Mouse (Mus musculus): Measurements from ENCODE around the gene Acad9. TPM values are rescaled to one million over a fixed set of nuclear protein-coding genes. Genes with fewer than 3 reads are reported as not detected.

The Acad9 gene
- polyA plus RNA-seq, 1 experiment from 2014 or later, result 85.4 TPM

- no peak overlapping the region for H3K4me2 ChIP-seq (replicated peaks; ENCODE audit: low read depth, low read length)
- ATAC-seq (ENCODE audit: low FRiP score, low TSS enrichment), result no peak
- H3K27me3 ChIP-seq (ENCODE audit: control insufficient read depth, insufficient read depth, low read length), result no peaks in the 10 kb centered on the region
- H3K36me3 ChIP-seq (ENCODE audit: control insufficient read depth, insufficient read depth, low read length), result peaks cover 89% of the 10 kb centered on the region
- H3K4me1 ChIP-seq (ENCODE audit: control insufficient read depth, insufficient read depth, low read length), result no peaks in the 10 kb centered on the region
- H3K27ac ChIP-seq (ENCODE audit: low read depth, low read length), result no peak overlapping the region
- no peak overlapping the region for H3K9ac ChIP-seq (ENCODE audit: low read depth, low read length)
- 88% methylated on average over 5 of the region's 5 CpGs for WGBS
- no peaks in the 10 kb centered on the region for H3K9me3 ChIP-seq (ENCODE audit: control insufficient read depth, low read length)
- no peak overlapping the region for H3K4me3 ChIP-seq (ENCODE audit: low read length)
Measured at GRCm38 (mm10) chr3:36079886-36080285, 14.1 kb downstream of the Acad9 start.

- Histone ChIP-seq H3K36me3 (ENCODE audit: control insufficient read depth, insufficient read depth, low read length) (peaks cover 89% of the 10 kb centered on the region), H3K4me3 (ENCODE audit: low read length) (no peak overlapping the region), H3K4me2 (replicated peaks; ENCODE audit: low read depth, low read length) (no peak overlapping the region), H3K27ac (ENCODE audit: low read depth, low read length) (no peak overlapping the region), H3K9me3 (ENCODE audit: control insufficient read depth, low read length) (no peaks in the 10 kb centered on the region), H3K4me1 (ENCODE audit: control insufficient read depth, insufficient read depth, low read length) (no peaks in the 10 kb centered on the region), H3K27me3 (ENCODE audit: control insufficient read depth, insufficient read depth, low read length) (no peaks in the 10 kb centered on the region), H3K9ac (ENCODE audit: low read depth, low read length) (no peak overlapping the region)
- 94% methylated on average over 5 of the region's 5 CpGs for WGBS
- ATAC-seq (ENCODE audit: low FRiP score, low TSS enrichment), result no peak
Measured at GRCm38 (mm10) chr3:36080741-36081140, 15.0 kb downstream of the Acad9 start.

GRCm38 (mm10) chr3:36082843-36083242 lies 17.1 kb downstream of the Acad9 start:
- H3K4me2 ChIP-seq (replicated peaks; ENCODE audit: low read depth, low read length), result no peak overlapping the region
- no peak for ATAC-seq (ENCODE audit: low FRiP score, low TSS enrichment)

GRCm38 (mm10) chr3:36083381-36083780 lies 17.6 kb downstream of the Acad9 start:
- Histone ChIP-seq H3K27ac (ENCODE audit: low read depth, low read length) (no peak overlapping the region), H3K27me3 (ENCODE audit: control insufficient read depth, insufficient read depth, low read length) (no peaks in the 10 kb centered on the region), H3K4me3 (ENCODE audit: low read length) (no peak overlapping the region), H3K9me3 (ENCODE audit: control insufficient read depth, low read length) (no peaks in the 10 kb centered on the region), H3K4me1 (ENCODE audit: control insufficient read depth, insufficient read depth, low read length) (no peaks in the 10 kb centered on the region), H3K9ac (ENCODE audit: low read depth, low read length) (no peak overlapping the region), H3K36me3 (ENCODE audit: control insufficient read depth, insufficient read depth, low read length) (peaks cover 79% of the 10 kb centered on the region), H3K4me2 (replicated peaks; ENCODE audit: low read depth, low read length) (no peak overlapping the region)
- WGBS, result 96% methylated on average over 7 of the region's 7 CpGs
- ATAC-seq (ENCODE audit: low FRiP score, low TSS enrichment), result no peak

More at GRCm38 (mm10) chr3:36082843-36083242, 17.1 kb downstream of the Acad9 start:
- H3K27ac ChIP-seq (ENCODE audit: low read depth, low read length), result no peak overlapping the region
- H3K36me3 ChIP-seq (ENCODE audit: control insufficient read depth, insufficient read depth, low read length), result peaks cover 79% of the 10 kb centered on the region
- H3K27me3 ChIP-seq (ENCODE audit: control insufficient read depth, insufficient read depth, low read length), result no peaks in the 10 kb centered on the region
- no peaks in the 10 kb centered on the region for H3K4me1 ChIP-seq (ENCODE audit: control insufficient read depth, insufficient read depth, low read length)
- H3K4me3 ChIP-seq (ENCODE audit: low read length), result no peak overlapping the region
- no peak overlapping the region for H3K9ac ChIP-seq (ENCODE audit: low read depth, low read length)
- WGBS, result 90% methylated on average over 4 of the region's 4 CpGs
- no peaks in the 10 kb centered on the region for H3K9me3 ChIP-seq (ENCODE audit: control insufficient read depth, low read length)

- Histone ChIP-seq H3K36me3 (ENCODE audit: control insufficient read depth, insufficient read depth, low read length) (peaks cover 79% of the 10 kb centered on the region), H3K27ac (ENCODE audit: low read depth, low read length) (no peak overlapping the region), H3K27me3 (ENCODE audit: control insufficient read depth, insufficient read depth, low read length) (no peaks in the 10 kb centered on the region), H3K9ac (ENCODE audit: low read depth, low read length) (no peak overlapping the region), H3K4me3 (ENCODE audit: low read length) (no peak overlapping the region), H3K4me1 (ENCODE audit: control insufficient read depth, insufficient read depth, low read length) (no peaks in the 10 kb centered on the region), H3K4me2 (replicated peaks; ENCODE audit: low read depth, low read length) (no peak overlapping the region), H3K9me3 (ENCODE audit: control insufficient read depth, low read length) (no peaks in the 10 kb centered on the region)
- WGBS, result 99% methylated on average over 5 of the region's 5 CpGs
- no peak for ATAC-seq (ENCODE audit: low FRiP score, low TSS enrichment)
Measured at GRCm38 (mm10) chr3:36085394-36085793, 19.6 kb downstream of the Acad9 start.

- Histone ChIP-seq H3K9ac (ENCODE audit: low read depth, low read length) (no peak overlapping the region), H3K4me1 (ENCODE audit: control insufficient read depth, insufficient read depth, low read length) (no peaks in the 10 kb centered on the region), H3K9me3 (ENCODE audit: control insufficient read depth, low read length) (no peaks in the 10 kb centered on the region), H3K36me3 (ENCODE audit: control insufficient read depth, insufficient read depth, low read length) (peaks cover 73% of the 10 kb centered on the region), H3K4me3 (ENCODE audit: low read length) (no peak overlapping the region), H3K4me2 (replicated peaks; ENCODE audit: low read depth, low read length) (no peak overlapping the region), H3K27ac (ENCODE audit: low read depth, low read length) (no peak overlapping the region), H3K27me3 (ENCODE audit: control insufficient read depth, insufficient read depth, low read length) (no peaks in the 10 kb centered on the region)
- ATAC-seq (ENCODE audit: low FRiP score, low TSS enrichment), result no peak
- 96% methylated on average over 9 of the region's 9 CpGs for WGBS
Measured at GRCm38 (mm10) chr3:36087591-36087990, 21.8 kb downstream of the Acad9 start.

GRCm38 (mm10) chr3:36095371-36095770 lies 29.6 kb downstream of the Acad9 start:
- Histone ChIP-seq H3K4me2 (replicated peaks; ENCODE audit: low read depth, low read length) (no peak overlapping the region), H3K4me3 (ENCODE audit: low read length) (no peak overlapping the region), H3K9me3 (ENCODE audit: control insufficient read depth, low read length) (no peaks in the 10 kb centered on the region), H3K9ac (ENCODE audit: low read depth, low read length) (no peak overlapping the region), H3K36me3 (ENCODE audit: control insufficient read depth, insufficient read depth, low read length) (peaks cover 11% of the 10 kb centered on the region), H3K4me1 (ENCODE audit: control insufficient read depth, insufficient read depth, low read length) (no peaks in the 10 kb centered on the region), H3K27me3 (ENCODE audit: control insufficient read depth, insufficient read depth, low read length) (no peaks in the 10 kb centered on the region), H3K27ac (ENCODE audit: low read depth, low read length) (no peak overlapping the region)
- no peak for ATAC-seq (ENCODE audit: low FRiP score, low TSS enrichment)
- WGBS, result 84% methylated on average over 2 of the region's 2 CpGs

- no peak overlapping the region for H3K9ac ChIP-seq (ENCODE audit: low read depth, low read length)
- H3K27ac ChIP-seq (ENCODE audit: low read depth, low read length), result no peak overlapping the region
- no peaks in the 10 kb centered on the region for H3K4me1 ChIP-seq (ENCODE audit: control insufficient read depth, insufficient read depth, low read length)
- H3K4me3 ChIP-seq (ENCODE audit: low read length), result no peak overlapping the region
- no peak overlapping the region for H3K4me2 ChIP-seq (replicated peaks; ENCODE audit: low read depth, low read length)
- H3K27me3 ChIP-seq (ENCODE audit: control insufficient read depth, insufficient read depth, low read length), result no peaks in the 10 kb centered on the region
- H3K9me3 ChIP-seq (ENCODE audit: control insufficient read depth, low read length), result no peaks in the 10 kb centered on the region
- ATAC-seq (ENCODE audit: low FRiP score, low TSS enrichment), result no peak
- no peaks in the 10 kb centered on the region for H3K36me3 ChIP-seq (ENCODE audit: control insufficient read depth, insufficient read depth, low read length)
- 85% methylated on average over 4 of the region's 4 CpGs for WGBS
Measured at GRCm38 (mm10) chr3:36116076-36116475, 50.3 kb downstream of the Acad9 start.

GRCm38 (mm10) chr3:36119684-36120548 lies 54.1 kb downstream of the Acad9 start:
- Histone ChIP-seq H3K27ac (ENCODE audit: low read depth, low read length) (no peak overlapping the region), H3K4me2 (replicated peaks; ENCODE audit: low read depth, low read length) (no peak overlapping the region), H3K4me1 (ENCODE audit: control insufficient read depth, insufficient read depth, low read length) (no peaks in the 10 kb centered on the region), H3K9me3 (ENCODE audit: control insufficient read depth, low read length) (peaks cover 8% of the 10 kb centered on the region), H3K36me3 (ENCODE audit: control insufficient read depth, insufficient read depth, low read length) (no peaks in the 10 kb centered on the region), H3K4me3 (ENCODE audit: low read length) (no peak overlapping the region), H3K27me3 (ENCODE audit: control insufficient read depth, insufficient read depth, low read length) (no peaks in the 10 kb centered on the region), H3K9ac (ENCODE audit: low read depth, low read length) (no peak overlapping the region)
- no peak for ATAC-seq (ENCODE audit: low FRiP score, low TSS enrichment)

Data from kidney, embryonic 14.5 days (tissue).